16 mouse cellular contexts compared by ENCODE assay signal in genomic region chr6:118520668-118521067, GRCm38 (mm10).
"Had no signal": no experiment of that assay in that cellular context is flagged by ENCODE, and none has a peak within 500 bp of the region (broad histone marks: within the 10 kb centered on the region; RNA-seq: fewer than 3 reads in every experiment).

No protein-coding gene starts in this region.

- DNase-seq: kidney, adult 18-20 months; kidney, adult 9 months; kidney, postnatal 14 days; kidney, postnatal 4 days; layer of hippocampus, postnatal 36 days; liver; lung, adult 18-20 months; lung, postnatal 10 days; lung, postnatal 36 days; retina, postnatal 1 day; right cerebral cortex, postnatal 14 days; right cerebral cortex, postnatal 4 days; thymus, postnatal 25 days had no signal

- ATAC-seq: liver, embryonic 12.5 days; midbrain, embryonic 13.5 days; midbrain, embryonic 16.5 days had no signal
